Mouse (Mus musculus): ENCODE measurements around the gene Nptn.
"Not testable (repeated sequence)": the region's sequence is repeated elsewhere in the genome, so short reads cannot be mapped to it uniquely, and the experiment has no call there.

Nptn gene

DNA sequence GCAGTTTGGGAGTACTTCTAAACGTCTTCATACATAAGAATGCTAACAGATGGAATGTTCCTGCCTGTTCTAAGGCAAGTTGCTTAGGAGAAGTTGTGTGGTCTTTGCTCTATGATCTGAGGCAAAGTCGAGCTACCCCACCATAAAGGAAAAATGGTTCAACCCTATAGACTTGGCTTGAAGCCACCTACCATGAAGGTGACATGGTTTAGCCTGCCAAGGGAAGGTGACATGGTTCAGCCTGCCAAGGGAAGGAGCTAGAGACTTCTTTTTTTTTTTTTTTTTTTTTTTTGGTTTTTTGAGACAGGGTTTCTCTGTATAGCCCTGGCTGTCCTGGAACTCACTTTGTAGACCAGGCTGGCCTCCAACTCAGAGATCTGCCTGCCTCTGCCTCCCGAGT, 16.1 kb upstream of the Nptn start:
- DNase-seq (ENCODE audit: low read depth), result not testable (repeated sequence)

DNA sequence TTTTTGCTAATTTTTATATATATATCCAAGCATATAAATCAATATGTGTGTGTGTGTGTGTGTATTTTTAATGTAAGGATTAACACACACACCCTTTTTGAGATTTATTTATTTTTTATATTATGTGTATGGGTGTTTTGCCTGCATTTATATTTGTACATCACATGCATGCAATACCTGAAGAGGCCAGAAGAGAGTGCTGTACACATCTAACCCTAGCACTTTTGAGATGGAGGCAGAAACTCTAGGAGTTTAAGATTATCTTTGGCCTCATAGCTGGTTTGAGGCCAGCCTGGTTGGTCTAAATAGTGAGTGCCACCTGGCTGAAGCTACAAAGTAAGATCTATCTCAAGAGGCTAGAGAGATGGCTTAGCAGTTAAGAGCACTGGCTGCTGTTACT, 14.4 kb upstream of the Nptn start:
- DNase-seq (ENCODE audit: low read depth), result peak; percentile 70

GRCm38 (mm10) chr9:58571001-58571400, 11.0 kb upstream of the Nptn start:
- DNase-seq (ENCODE audit: low read depth), result no peak

GRCm38 (mm10) chr9:58578669-58579068, 3.4 kb upstream of the Nptn start:
- peak; percentile 92 for DNase-seq (ENCODE audit: low read depth)

DNA sequence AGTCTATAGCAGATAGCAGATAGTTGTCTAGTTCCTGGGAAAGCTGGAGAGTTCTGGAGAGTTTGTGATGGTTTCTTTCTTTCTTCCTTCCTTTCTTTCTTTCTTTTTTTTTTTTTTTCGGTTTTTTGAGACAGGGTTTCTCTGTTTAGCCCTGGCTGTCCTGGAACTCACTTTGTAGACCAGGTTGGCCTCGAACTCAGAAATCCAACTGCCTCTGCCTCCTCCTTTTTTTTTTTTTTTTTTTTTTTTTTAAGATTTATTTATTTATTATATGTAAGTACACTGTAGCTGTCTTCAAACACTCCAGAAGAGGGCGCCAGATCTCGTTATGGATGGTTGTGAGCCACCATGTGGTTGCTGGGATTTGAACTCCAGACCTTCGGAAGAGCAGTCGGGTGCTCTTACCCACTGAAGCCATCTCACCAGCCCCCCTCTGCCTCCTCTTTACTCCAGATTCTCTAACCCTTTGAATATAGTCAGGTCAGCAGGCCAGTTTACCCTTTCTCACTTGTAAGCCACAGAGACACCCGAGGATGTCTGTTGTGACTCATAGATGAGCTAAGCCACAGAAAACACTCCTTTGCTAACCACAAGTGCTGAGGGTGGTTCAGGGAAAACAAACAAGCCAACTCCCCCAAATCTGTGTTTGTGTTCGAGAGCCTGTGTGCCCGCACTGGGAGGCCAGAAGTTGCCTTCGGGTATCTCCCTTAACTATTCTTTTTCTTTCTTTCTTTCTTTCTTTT, 1.4 kb upstream of the Nptn start:
- DNase-seq (ENCODE audit: low read depth), result peak; percentile 97

DNA sequence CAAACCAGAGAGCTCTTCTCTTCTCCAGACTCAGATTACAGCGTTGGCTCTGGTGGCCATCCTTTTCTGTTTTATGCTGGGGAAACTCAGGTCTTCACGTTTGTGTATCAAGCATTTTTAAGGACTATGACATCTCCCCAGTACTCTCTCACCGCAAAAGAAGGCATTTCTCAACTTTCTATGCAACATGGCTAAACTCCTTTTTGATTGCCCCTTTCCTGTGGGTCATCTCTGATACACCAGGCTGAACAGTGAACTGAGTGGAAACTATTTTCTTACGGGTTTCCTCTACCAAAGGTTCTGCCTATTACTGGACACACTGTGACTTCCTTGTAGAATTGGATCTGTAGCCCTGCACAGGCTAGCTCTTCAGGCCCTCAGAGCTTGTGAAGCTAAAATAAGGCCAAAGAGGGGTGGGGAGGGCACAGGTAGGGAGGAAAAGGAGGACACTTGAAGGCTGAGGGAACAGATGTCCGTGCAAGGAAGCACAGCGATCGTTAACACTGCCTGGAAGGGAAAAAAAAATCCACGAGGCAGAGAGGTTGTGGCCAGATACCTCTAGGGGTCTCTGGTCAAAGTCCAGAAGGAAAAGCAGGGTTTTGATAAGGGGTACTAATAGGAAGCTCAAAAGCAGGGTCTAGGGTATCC, 633 bp upstream of the Nptn start:
- peak; percentile 75 for DNase-seq (ENCODE audit: low read depth)

DNA sequence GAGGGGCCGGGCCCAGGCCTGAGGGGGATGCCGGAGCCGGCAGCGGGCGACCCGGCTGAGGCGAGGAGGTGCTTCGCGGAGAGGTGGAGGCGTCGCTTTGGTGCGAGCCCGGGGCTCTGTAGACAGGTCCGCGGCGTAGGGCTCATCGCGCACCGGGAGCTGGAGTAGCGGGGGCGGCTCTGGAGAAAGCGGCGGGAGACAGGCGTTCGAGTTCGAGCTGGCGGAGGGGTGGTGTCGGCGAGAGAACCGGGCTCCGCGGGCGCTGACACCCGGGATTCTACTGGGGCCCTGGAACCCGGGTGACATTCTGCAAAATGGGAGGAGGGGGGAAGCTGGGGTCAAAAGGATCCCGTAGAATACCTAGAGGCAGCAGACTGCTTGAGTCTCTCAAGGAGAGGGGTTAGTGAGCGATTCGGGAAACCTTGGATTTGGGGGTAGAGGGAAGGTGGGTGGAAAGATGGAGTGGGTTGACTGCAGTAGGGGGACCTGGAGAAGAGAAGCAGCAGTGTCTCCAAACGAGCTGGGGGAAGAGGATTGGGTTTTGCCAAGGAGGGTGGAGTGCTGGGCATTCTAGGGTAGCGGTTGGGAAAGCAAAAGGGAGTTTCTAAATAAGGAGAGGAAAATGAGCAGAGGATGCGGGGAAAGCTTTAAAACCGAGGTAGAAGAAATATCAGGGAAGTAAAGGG, 684 bp downstream of the Nptn start:
- DNase-seq (ENCODE audit: low read depth), result no peak

DNA sequence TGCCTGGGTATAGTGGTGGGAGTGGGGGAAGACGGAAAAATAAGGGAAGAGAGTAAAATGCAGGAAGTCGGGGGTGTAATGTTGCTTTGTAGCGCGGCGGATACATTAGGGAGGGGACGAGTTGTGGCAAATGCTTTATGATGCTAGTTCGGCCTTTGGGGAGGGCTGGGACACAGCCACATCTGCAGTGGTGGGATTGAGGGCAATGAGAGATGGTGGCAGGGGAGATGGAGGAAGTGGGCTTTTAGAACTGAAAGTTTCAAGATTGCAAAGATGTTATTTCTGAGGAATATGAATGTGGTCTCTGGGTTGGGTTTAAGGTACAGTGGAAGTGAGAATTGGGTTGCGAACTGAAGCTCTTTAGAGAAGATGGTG, 1.2 kb downstream of the Nptn start:
- peak; percentile 64 for DNase-seq (ENCODE audit: low read depth)

GRCm38 (mm10) chr9:58584323-58584722, 2.3 kb downstream of the Nptn start:
- no peak for DNase-seq (ENCODE audit: low read depth)

- DNase-seq (ENCODE audit: low read depth), result peak; percentile 77
These were observed 6.6 kb downstream of the Nptn start for GRCm38 (mm10) chr9:58588657-58589056.

DNA sequence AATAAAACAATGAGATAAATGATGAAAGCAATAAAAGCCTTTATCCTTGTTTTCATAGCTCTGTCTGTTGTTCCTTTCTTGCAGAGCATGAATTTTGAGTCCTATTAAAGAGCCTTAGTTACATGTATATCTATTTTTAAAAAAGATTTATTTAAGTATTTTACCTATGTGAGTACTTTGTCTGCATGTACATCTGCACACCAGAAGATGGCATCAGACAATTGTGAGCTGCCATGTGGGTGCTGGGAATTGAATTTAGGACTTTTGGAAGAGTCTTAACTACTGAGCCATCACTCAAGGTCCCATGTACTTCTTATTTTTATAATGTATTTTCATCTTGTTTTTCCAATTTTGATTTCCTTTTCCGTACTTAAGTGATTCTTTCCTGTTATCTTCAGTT, 13.3 kb downstream of the Nptn start:
- no peak for DNase-seq (ENCODE audit: low read depth)

- DNase-seq (ENCODE audit: low read depth), result no peak
These were observed 31.8 kb downstream of the Nptn start for GRCm38 (mm10) chr9:58613790-58614189.

DNA sequence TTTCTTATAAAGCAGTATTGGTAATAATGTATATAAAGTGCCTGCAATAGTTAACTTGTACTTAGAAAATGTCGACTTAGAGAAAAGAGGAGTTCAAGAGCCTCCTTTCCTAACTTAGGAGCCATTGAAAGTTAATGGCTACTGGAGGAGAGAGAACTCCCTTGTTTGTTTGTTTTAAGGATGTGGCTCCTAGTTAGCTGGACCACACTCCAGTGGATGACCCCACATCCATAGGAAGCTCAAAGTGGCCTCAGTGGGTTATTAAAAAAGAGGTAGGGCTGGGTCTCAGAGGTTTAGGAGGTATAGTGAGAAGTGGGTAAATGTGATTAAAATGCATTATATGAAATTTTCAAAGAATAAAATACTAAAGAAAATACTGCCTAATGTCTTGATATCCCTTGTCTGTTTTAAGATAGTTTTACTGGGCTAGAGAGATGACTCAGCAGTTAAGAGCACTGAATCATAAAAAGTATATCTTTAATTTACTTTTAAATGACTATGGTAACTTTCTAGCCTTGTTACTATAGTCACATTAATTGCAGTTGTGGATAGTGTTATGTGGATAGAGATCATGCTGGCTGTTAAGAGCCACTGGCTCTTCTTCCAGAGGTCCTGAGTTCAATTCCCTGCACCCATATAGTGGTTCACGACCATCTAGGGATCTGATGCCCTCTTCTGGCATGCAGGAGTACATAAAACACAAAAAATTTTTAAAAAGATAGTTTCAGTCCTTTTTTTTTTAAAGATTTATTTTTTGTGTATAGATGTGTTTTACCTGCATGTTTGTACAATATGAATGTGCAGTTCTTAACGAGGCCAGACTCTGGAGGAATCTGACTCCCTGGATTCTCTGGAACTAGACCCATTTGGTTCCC, 33.3 kb downstream of the Nptn start:
- DNase-seq (ENCODE audit: low read depth), result peak; percentile 55

GRCm38 (mm10) chr9:58623009-58623408, 41.0 kb downstream of the Nptn start:
- no peak for DNase-seq (ENCODE audit: low read depth)

- DNase-seq (ENCODE audit: low read depth), result peak; percentile 52
These were observed 45.2 kb downstream of the Nptn start for GRCm38 (mm10) chr9:58627197-58627596.

DNA sequence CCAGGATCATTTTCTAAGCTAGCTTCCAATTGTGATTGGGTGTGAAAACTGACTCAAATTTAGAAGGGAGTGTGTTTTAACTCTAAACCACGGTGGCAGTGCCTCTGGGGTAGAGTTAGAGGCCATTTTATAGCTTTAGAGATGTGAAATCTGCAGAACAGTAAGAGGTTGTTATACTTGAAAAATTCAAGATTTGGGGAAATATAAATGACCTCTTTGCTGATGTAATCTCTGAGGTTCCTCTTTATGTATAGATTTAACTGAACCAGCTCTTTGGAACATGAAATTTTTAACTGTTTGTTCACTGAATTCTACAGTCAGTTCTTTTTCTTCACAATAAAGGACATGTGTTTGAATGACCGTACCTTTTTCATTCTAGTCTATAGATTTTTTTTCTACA, 48.4 kb downstream of the Nptn start:
- peak; percentile 13 for DNase-seq (ENCODE audit: low read depth)

- DNase-seq (ENCODE audit: low read depth), result no peak
These were observed 66.6 kb downstream of the Nptn start for GRCm38 (mm10) chr9:58648406-58649264.

GRCm38 (mm10) chr9:58649265-58649626, 67.2 kb downstream of the Nptn start:
- DNase-seq (ENCODE audit: low read depth), result peak; percentile 11

- peak; percentile 82 for DNase-seq (ENCODE audit: low read depth)
These were observed 70.0 kb downstream of the Nptn start for GRCm38 (mm10) chr9:58651993-58652392.

DNA sequence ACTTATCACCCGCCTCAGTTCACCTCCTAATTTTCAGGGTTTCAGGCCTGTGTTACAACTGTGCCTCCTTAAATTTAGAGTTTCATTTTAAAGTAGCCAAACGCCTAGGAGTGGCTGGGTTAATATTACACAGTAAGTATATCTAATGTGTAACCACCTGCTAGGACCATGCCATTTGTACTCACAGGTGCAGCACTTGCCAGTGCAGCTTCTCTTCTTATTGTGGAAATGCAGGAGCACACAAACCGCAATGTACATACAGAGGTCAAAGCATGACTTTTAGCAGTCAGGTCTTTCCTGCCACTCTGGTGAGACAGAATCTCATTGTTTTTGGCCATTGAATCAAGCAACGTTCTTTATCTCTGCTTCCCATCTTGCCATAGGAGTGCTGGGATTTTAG, 72.5 kb downstream of the Nptn start:
- no peak for DNase-seq (ENCODE audit: low read depth)

DNA sequence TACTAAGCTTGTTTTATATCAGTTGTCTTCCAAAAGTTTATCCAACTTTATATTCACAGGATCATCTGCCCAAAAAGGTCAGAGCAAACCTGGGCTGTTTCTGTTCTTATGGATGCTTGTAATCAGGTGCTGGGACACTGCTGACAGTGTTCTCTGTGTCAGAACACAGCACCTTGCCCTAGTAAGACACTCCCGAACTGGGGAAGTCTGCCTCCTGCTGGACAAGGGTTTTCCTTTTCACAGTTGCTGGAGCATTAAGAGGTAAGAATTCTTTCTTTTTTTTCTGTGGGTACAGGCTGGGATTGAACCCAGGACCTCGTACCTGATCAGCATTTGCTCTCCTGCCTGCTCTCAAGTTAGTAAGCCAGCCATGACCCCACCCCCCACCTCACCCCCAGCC, 74.4 kb downstream of the Nptn start:
- DNase-seq (ENCODE audit: low read depth), result peak; percentile 30

All from 416B (cell line).